Mouse (Mus musculus) G1E-ER4 (cell line): ENCODE measurements around the gene 2310011J03Rik. TPM values are rescaled to one million over a fixed set of nuclear protein-coding genes. Genes with fewer than 3 reads are reported as not detected.
A peak's percentile ranks its signal among the peaks of the same experiment; 100 is the strongest.

Source experiments
- GATA1 ChIP-seq: IDR thresholded peaks from one replicate; pipeline ENCODE4 v1.8.0; 2012; ENCODE audit warnings: low read length, inconsistent platforms
- polyA plus RNA-seq: library from polyadenylated mRNA; stranded (reverse); fragments of >175 nt; gene quantifications from 2 replicates; pipeline ENCODE4 v1.2.3, GENCODE M21; 2012

Gene 2310011J03Rik
- polyA plus RNA-seq, 1 experiment: 132 TPM

DNA sequence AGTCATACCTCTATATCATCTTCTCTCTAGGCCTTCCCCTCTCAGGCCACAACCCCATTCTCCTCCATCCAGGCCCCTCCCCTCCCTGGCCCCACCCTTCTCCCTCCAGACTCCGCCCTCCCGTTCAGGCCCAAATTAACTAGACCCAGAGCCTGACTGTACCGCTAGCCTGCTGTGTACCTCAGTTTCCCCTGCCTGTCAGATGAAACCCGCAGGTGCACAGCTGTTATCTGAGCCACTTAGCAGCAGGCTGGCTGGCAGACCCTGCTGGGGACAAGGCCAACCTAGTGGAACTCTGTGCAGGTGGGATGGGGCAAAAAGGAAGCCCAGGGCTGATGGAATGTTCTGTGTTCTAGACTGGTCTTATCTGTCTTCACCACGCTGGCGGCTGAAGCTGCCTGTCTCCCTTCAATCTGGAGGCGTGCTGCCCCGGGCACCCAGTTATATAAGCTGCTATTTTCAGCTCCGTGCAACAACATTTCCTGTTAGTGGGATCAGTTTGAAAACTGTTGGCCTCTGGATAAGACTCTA lies 23.9 kb upstream of the 2310011J03Rik start:
- TF ChIP-seq GATA1: peak; percentile 48

DNA sequence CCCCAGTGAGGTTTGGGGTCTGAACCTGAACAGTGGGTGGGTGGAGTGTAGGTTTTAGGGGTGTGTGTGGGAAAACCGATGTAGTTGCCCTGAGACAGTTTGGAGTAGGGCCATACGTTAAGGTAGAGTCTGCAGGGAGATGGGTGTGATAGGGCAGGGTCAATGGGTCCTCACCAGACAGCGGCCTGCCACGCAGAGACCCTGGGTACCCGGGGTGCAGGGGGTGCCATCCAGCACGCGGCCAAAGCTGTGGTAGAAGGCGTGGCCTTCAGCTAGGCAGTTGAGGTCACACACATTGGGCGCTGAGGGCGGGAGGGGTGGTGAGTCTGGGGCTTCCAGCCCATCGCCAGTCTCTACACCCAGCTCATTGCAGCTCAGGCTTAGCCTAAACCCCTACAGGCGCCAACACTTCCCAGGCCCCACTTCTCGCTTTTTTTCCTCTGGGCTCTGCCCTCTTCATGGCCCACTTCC lies 23.1 kb upstream of the 2310011J03Rik start:
- TF ChIP-seq GATA1: no peak

DNA sequence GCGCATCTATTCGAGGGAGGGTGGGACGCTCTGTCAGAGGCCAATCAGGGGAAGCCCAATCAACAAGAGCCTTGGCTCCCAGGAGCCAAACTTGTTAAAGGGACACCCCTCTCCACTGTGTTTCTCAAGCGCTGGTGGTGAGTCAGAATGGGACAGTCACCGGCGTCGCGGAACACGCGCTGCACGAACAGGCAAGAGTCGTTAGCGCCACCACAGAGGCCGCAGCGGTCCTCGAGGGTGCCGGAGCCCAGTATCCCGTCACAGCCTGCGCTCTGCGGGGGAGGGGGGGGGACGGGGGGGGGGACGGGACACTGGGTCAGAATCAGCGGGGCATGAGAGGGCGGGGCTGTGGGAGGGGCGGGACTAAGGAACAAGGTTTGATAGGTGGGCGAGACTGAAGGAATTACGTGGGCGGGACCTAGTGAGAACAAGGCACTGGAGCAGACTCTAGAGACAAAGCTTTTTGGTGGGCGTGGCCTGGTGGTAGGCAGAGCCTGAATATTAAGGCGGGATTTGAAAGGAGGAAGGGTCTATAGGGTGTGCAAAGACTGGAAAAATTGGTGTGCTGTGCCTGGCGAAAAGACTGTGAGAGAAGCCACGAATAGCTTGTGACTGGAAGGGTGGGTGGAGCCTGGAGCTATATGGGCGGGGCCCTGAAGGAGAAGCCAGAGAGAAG lies 22.6 kb upstream of the 2310011J03Rik start:
- no peak for TF ChIP-seq GATA1

DNA sequence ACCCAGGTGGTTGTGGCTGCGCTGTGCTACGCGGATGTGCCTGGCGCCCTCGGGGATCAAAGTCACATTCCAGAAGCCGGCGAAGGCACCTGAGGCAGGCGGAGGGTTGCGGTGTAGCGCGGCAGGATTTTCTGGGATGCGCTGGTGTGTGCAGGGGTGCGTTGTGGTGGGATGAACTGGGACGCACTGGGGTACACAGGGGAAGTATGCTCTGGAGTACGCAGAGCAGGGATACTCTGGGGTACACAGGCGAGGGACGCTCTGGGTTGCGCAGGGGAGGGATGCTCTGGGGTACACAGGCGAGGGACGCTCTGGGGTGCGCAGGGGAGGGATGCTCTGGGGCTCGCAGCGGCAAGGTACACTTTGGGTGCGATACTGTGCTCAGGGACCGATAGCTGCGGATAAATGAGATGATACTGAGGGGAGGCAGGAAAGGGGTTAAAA lies 22.0 kb upstream of the 2310011J03Rik start:
- no peak for TF ChIP-seq GATA1

DNA sequence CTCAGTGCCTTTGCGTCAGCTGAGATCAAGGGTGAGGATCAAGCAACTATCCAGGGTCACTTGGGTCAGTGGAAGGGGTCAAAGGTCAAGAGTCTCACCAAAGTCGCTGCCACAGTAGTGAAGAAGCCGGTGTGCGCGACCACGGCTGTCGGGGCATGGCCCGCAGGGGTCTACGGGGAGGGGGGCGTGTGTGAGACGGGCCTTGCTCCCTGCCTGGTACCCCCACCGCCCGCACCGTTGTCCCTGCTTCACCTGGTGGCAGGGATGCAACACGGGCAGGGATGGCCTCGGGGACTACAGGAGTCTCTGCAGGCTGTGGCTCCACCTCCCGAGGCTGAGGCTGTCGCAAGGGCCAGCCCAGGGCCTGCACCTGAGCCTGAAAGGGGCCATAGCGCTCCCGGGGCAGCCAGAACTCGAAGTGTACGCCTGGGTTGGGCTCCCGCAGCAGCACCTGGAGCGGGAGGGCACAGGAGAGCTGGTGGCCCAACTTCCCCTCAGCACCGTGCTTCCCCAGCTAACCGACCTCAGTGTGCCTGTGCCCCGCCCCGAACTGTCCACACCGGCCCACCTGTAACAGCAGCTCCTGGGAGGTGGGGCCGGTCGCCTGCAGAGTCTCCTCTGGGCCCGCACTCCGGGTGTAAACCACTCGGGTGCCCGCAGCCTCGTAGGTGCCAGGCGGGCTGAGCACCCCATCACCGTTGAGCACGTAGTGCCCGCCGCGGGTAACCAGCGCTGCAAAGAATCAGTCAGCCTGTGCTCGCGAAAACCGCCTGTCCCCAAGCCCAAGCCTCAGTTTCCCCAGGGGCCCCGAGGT lies 21.4 kb upstream of the 2310011J03Rik start:
- no peak for TF ChIP-seq GATA1

DNA sequence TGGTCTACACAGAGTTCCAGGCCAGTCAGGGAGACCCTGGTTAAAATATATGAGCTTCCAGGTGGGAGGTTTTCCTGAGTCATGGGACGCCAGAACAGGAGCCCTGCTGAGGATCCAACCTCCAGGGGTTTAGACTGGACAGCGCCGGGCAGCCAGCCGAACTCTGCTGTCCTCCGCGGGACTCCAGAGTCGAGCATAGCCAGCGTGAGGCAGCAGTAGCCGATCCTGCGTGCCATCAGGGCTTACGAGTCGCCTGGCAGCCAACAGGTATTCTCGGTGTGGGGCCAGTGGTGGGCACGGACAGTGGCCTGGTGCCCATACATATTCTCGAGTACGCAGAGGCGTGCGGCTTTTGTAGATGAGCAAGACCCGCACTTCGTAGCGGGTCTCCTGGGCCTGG lies 20.7 kb upstream of the 2310011J03Rik start:
- TF ChIP-seq GATA1: no peak

DNA sequence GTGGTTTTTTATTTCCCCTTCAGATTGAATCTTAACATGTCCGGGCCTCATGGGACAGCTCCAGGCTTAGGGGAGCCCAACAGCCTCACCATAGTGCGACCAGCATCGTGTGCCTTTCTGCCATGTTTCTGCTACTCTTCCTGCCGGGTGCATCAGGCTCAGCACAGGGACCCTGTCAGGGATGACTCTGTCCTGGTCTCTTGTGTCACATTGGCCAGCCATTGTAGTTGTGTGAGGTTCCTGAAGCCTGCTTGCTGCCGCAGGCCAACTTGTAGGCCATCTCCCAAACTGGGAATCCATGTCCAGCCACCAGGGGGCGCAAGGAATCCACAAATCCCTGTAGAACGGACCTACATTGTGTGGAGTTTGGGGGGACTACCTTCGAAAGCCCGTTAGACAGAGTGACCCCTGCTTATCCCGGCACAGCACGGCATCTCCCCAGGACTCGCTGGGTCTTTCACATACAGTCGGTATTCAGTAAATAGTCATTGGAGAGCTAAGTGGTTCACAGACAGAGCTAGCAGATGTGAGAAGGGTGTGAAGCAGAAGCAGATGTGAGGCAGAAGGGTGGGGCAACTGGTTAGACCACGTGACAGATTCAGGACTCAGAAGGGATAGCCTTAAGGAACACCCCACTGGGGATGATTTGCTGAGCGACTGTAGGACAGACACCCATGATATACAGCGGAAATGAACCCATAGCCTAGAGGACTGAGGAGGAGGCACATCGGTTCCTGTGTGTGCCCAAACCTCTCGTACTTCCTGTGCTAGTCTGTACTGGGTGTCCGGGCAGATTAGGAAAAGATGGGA lies 19.8 kb upstream of the 2310011J03Rik start:
- TF ChIP-seq GATA1: no peak

DNA sequence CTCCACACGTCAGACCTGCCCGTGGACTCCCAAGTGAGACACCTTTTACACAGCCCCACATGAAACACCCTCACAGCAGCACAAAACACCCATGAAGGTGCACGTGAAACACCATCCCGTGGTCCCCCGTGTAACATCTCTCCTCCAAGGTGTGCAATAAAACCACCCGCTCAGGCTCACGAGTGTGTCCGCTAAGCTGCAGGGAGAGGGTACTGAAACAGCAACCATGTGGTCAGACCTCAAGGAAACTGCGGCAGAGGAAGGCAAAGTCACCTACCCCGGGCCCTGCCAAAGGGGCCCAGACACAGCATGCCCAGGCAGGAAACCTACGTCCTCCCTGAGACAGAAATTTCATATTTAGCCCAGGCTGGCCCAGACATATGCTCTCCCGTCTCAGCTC lies 15.9 kb upstream of the 2310011J03Rik start:
- TF ChIP-seq GATA1: no peak

DNA sequence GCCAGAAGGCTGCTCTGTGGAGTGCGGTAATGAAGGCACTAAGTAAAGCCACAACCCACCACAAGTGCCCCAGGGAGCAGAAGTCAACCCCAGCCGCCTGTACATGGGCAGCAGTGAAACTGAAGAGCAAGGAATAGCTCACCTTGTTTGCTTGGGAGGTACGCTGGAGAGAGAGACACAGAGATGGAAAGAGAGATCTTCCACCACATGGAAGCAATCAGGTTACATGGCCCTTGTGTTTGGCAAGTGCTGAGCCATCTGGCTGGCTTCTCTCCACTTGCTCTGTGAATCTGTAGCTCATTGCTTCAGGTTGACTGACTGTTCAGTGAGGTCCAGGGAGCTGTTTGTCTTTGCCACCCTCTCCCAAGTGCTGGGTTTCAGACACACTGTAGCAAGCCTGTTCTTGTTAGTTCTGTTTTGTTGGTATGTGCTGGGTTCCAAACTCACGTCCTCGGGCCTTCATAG lies 12.2 kb upstream of the 2310011J03Rik start:
- TF ChIP-seq GATA1: no peak

DNA sequence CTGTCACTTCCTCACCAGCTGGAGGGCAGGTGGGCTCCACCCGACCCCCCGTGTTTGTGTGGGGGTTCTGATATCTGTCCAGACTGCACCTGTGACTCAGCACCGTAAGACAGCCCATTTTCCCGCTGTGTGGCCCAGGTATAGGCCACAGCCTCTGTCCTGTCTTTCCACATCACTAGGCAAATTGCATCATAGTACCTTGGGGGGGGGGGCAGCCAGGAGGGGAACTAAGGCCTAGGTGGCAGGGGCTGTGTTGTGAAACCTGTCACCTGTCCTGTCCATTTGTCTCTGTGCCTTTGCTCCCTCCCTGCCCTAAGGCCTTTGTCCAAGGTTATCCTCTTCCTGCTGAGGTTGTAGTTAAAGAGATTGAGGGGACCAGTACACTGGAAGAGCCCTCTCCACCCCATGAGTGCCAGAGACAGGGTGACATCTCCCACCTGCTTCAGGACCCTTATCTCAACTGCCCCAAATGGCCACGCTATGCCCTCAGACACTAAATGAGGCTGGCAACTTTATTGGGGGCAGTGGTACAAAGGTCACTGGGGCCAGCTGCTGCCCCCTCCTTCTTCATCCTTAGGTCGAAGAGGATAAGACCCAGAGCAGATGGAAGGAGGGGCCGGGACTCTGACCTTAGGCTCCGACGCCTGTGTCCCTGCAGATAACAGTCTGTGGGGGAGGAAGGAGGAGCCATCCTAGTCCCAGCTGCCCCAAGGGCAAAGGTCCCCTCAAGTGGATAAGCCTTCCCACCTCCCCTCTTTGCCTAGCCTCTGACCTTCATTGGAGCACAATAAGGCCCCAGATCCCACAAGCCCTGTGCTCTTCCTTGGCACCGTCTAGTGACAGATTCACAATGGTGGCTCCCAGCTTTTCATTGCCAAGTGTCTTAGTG lies 11.5 kb upstream of the 2310011J03Rik start:
- no peak for TF ChIP-seq GATA1

DNA sequence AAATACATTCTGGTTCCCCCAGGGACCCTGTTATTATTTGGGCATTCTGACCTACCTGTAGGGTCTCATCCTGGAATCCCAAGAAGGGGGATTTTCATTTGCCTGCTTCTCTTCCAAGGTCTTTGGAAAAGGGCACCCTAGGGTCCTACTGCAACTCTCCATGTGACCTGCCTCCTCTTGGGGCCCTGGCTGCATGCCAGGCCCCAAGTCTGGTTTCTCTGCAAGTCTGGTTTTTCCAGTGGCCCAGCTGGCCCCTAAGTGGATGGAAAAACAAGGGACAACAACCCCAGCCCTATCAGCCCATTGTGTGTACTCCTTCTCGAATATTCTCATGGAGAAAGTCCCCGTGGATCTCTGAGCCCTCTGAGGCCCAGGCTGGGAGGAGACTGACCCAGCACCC lies 10.6 kb upstream of the 2310011J03Rik start:
- no peak for TF ChIP-seq GATA1

DNA sequence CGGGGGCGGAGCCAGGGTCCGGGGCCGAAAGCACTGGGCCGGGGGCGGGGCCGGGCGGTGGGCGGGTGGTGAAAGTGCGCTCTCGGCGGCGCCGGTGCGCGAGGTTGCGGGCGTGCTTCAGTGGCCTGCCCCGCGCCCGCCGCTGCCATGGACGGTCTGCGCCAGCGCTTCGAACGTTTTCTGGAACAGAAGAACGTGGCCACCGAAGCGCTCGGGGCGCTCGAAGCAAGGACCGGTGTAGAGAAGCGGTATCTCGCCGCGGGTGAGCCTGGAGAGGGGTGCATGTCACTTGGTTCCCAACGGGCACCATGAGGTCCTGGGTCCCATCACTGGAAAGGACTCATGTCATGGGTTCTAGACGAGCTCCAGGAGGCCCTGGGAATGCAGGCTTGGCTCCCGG lies 9.7 kb upstream of the 2310011J03Rik start:
- no peak for TF ChIP-seq GATA1

DNA sequence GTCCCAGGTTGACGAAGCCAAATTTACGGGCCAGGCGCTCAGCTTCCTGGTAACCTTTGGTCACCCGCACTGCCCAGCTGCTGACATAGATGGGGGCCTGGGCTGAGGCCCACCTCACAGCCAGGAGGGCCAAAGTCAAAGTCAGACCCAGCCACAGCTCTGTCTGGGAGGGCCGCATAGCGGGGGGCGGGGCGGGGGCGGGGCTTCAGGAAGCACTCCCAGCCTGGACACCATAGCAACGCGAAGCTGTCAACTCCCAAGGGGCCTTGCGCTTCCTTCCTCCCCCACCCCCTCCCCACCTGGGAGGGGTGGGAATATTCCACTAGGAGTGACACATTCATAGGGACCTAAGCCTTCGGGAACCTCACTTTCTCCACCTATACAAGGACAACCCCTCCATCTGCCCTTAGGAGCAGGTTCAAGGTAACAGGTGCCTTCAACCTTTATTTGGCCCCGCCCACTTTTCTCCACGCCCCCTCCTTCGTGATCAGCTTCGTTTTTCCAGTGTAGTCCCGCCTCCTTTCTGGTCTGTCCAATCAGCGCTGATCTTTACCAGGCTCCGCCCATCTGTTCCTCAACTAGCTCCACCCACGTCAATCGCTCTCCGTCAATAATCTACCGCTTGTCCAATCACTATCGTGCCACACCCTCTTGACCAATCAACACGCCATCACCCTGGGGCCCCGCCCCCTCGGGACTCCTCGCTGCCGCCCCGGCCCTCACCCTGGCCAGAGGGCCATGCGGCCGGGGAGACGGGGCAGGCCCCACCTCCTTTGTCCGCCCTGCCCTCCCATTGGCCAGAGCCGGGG lies 9.1 kb upstream of the 2310011J03Rik start, which contains the start of the genes Pcsk4 and Reep6:
Gene Pcsk4, minus strand, starts transcription at position 226 of the 809 bp plus-strand sequence.
Gene Reep6, plus strand, starts transcription at position 681 of the 809 bp plus-strand sequence.
- no peak for TF ChIP-seq GATA1
